Mouse (Mus musculus): Measurements from ENCODE around the gene Ppp1r13l. TPM values are rescaled to one million over a fixed set of nuclear protein-coding genes. Genes with fewer than 3 reads are reported as not detected.
A peak's percentile ranks its signal among the peaks of the same experiment; 100 is the strongest.

Gene Ppp1r13l
- polyA plus RNA-seq, 1 experiment from 2014 or later: 0.47 TPM

- Histone ChIP-seq H3K4me2 (ENCODE audit: low read depth, low read length) (peak within 1 kb of the TSS; percentile 86), H3K4me1 (ENCODE audit: insufficient read depth) (peaks cover 10% of the 10 kb centered on the region), H3K4me3 (ENCODE audit: low read depth, low read length) (peak within 1 kb of the TSS; percentile 83), H3K27me3 (ENCODE audit: insufficient read depth, low read length) (no peaks in the 10 kb centered on the region), H3K9me3 (ENCODE audit: low read length) (no peaks in the 10 kb centered on the region), H3K36me3 (replicated peaks; ENCODE audit: insufficient read depth, low read length) (peaks cover 13% of the 10 kb centered on the region), H3K9ac (replicated peaks) (peak within 1 kb of the TSS; percentile 76), H3K27ac (ENCODE audit: low read depth) (no peak within 1 kb of the TSS; the same call in 1 of the 2 replicates)
- ATAC-seq (peak; percentile 99), DNase-seq (peak; percentile 99)
- TF ChIP-seq CTCF (IDR thresholded peaks at IDR 0.05; ENCODE audit: low read depth) (0 out of 2 replicates have a peak, but pooled peaks have one; percentile 0), EP300 (IDR thresholded peaks at IDR 0.05; ENCODE audit: low read depth) (no peak)
- WGBS (ENCODE audit: insufficient replicate concordance): 5% methylated on average over 48 of the region's 48 CpGs
Observed at GRCm38 (mm10) chr7:19381377-19382165, 22.0 kb downstream of the Ppp1r13l start, which contains the start of gene Ercc2. Gene Ercc2 (plus strand): TSS chr7:19382010.

DNA sequence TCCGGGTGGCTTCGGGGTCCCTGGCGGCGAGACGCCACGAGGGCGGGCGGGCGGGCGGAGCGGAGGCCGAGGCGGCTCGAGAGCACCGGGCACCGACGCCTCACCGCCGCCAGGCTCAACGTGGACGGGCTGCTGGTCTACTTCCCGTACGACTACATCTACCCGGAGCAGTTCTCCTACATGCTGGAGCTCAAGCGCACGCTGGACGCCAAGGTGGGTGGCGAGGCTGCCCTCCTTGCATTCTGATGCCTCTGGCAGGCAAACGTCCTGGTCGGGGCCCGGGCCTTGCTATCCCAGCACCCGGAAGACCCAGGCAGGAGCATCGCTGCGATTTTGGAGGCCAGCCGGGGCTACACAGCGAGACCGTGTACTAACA, 22.6 kb downstream of the Ppp1r13l start:
- peak overlapping the region; percentile 76 for H3K9ac ChIP-seq (replicated peaks)
- under 1% methylated on average over 32 of the region's 37 CpGs for WGBS (ENCODE audit: insufficient replicate concordance)
- peaks cover 19% of the 10 kb centered on the region for H3K36me3 ChIP-seq (replicated peaks; ENCODE audit: insufficient read depth, low read length)
- H3K27me3 ChIP-seq (ENCODE audit: insufficient read depth, low read length): no peaks in the 10 kb centered on the region
- ATAC-seq (peak; percentile 75), DNase-seq (no peak)
- H3K4me1 ChIP-seq (ENCODE audit: insufficient read depth): peaks cover 10% of the 10 kb centered on the region
- 0 out of 2 replicates have a peak, but pooled peaks have one; percentile 8 for TF ChIP-seq CTCF (IDR thresholded peaks at IDR 0.05; ENCODE audit: low read depth)
- no peak for TF ChIP-seq EP300 (IDR thresholded peaks at IDR 0.05; ENCODE audit: low read depth)
- no peaks in the 10 kb centered on the region for H3K9me3 ChIP-seq (ENCODE audit: low read length)
- peak overlapping the region; percentile 83 for H3K4me3 ChIP-seq (ENCODE audit: low read depth, low read length)
- H3K27ac ChIP-seq (ENCODE audit: low read depth): no peak overlapping the region; the same call in 1 of the 2 replicates
- H3K4me2 ChIP-seq (ENCODE audit: low read depth, low read length): peak overlapping the region; percentile 86

- Histone ChIP-seq H3K27me3 (ENCODE audit: insufficient read depth, low read length) (no peaks in the 10 kb centered on the region), H3K9ac (replicated peaks) (no peak overlapping the region), H3K9me3 (ENCODE audit: low read length) (no peaks in the 10 kb centered on the region), H3K27ac (ENCODE audit: low read depth) (no peak overlapping the region), H3K4me2 (ENCODE audit: low read depth, low read length) (no peak overlapping the region), H3K4me3 (ENCODE audit: low read depth, low read length) (no peak overlapping the region), H3K36me3 (replicated peaks; ENCODE audit: insufficient read depth, low read length) (peaks cover 27% of the 10 kb centered on the region), H3K4me1 (ENCODE audit: insufficient read depth) (peaks cover 10% of the 10 kb centered on the region)
- DNase-seq (no peak), ATAC-seq (no peak)
- TF ChIP-seq EP300 (IDR thresholded peaks at IDR 0.05; ENCODE audit: low read depth): no peak
- no peak for TF ChIP-seq CTCF (IDR thresholded peaks at IDR 0.05; ENCODE audit: low read depth)
- WGBS (ENCODE audit: insufficient replicate concordance): 85% methylated on average over 9 of the region's 9 CpGs
Observed at GRCm38 (mm10) chr7:19383708-19384107, 24.2 kb downstream of the Ppp1r13l start.

DNA sequence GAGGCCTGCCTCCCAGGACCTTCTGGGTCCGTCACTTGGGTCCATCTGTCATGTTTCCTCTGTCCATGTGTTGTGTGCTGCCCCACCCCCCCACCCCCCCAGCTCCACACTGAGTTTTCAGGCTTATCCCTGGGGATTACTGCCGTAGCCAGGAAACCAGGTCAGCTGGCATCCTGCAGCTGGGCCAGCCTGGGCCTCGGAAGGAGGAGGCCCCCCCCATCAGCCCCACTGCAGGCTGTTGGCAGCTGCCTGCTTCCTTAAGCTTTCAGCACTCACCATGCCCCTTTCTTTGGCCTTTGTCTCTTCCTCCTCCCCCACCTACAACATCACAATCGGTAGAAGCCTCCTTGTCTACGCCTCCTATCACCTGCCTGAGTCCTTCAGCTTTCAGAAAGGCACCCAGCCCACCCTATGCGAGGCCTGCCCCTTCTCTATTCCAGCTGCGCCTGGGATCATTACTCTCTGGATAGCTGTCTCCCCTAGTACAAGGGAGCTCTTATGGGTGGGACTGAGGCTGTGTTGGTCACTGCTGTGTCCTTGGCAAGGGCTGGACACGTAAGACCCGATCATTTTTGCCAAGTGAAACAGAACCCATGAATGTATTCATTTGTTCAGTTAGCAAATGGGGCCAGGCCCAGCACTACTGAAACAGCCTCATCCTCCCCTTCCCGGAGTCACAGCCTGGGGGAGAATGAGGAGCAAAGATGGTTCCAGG, 29.3 kb downstream of the Ppp1r13l start:
- Histone ChIP-seq H3K9me3 (ENCODE audit: low read length) (no peaks in the 10 kb centered on the region), H3K36me3 (replicated peaks; ENCODE audit: insufficient read depth, low read length) (peaks cover 66% of the 10 kb centered on the region), H3K27me3 (ENCODE audit: insufficient read depth, low read length) (no peaks in the 10 kb centered on the region), H3K27ac (ENCODE audit: low read depth) (no peak overlapping the region), H3K4me2 (ENCODE audit: low read depth, low read length) (no peak overlapping the region), H3K4me1 (ENCODE audit: insufficient read depth) (no peaks in the 10 kb centered on the region), H3K9ac (replicated peaks) (no peak overlapping the region), H3K4me3 (ENCODE audit: low read depth, low read length) (no peak overlapping the region)
- no peak for DNase-seq
- 79% methylated on average over 9 of the region's 10 CpGs for WGBS (ENCODE audit: insufficient replicate concordance)
- TF ChIP-seq EP300 (IDR thresholded peaks at IDR 0.05; ENCODE audit: low read depth) (no peak), CTCF (IDR thresholded peaks at IDR 0.05; ENCODE audit: low read depth) (no peak)
- ATAC-seq: no peak

DNA sequence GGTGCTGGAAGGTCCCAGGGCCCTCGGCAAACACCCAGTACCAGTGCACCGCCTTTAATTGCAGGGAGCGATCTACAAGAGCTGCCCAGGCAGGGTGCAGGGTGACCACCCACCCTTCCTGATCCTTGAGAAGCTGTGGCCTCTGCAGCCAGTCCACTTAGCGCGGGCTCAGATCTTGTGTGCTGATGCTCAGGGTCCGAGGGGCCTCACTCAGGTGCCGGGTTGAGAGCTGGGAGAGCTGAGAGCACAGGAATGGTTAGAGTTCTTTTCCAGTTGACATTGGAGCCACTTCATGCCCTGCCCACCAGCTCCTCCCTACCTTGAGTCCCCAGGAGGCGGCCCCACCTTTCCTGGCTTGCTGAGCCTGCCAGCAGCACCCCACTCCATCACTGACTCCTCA, 34.9 kb downstream of the Ppp1r13l start:
- DNase-seq: no peak
- no peak for TF ChIP-seq CTCF (IDR thresholded peaks at IDR 0.05; ENCODE audit: low read depth)
- no peak for TF ChIP-seq EP300 (IDR thresholded peaks at IDR 0.05; ENCODE audit: low read depth)
- peaks cover 48% of the 10 kb centered on the region for H3K36me3 ChIP-seq (replicated peaks; ENCODE audit: insufficient read depth, low read length)

More for the DNA sequence above, 34.9 kb downstream of the Ppp1r13l start:
- no peaks in the 10 kb centered on the region; the same call in 1 of the 2 replicates for H3K27me3 ChIP-seq (ENCODE audit: insufficient read depth, low read length)
- H3K27ac ChIP-seq (ENCODE audit: low read depth): no peak overlapping the region
- peaks cover 3% of the 10 kb centered on the region; the same call in 1 of the 2 replicates for H3K4me1 ChIP-seq (ENCODE audit: insufficient read depth)
- H3K4me3 ChIP-seq (ENCODE audit: low read depth, low read length): no peak overlapping the region
- no peak overlapping the region for H3K4me2 ChIP-seq (ENCODE audit: low read depth, low read length)
- 93% methylated on average over 8 of the region's 8 CpGs for WGBS (ENCODE audit: insufficient replicate concordance)
- no peak overlapping the region for H3K9ac ChIP-seq (replicated peaks)
- ATAC-seq: no peak
- no peaks in the 10 kb centered on the region for H3K9me3 ChIP-seq (ENCODE audit: low read length)
